Mouse (Mus musculus) kidney, postnatal 36 days (tissue): Measurements from ENCODE around the gene Hscb.

Experiments used
- DNase-seq, 2 experiments: peaks; one replicate each; pipeline ENCODE4 v3.0.0; 2021 to 2022; ENCODE audit warnings: mixed read lengths in 2 of 2

Gene Hscb

DNA sequence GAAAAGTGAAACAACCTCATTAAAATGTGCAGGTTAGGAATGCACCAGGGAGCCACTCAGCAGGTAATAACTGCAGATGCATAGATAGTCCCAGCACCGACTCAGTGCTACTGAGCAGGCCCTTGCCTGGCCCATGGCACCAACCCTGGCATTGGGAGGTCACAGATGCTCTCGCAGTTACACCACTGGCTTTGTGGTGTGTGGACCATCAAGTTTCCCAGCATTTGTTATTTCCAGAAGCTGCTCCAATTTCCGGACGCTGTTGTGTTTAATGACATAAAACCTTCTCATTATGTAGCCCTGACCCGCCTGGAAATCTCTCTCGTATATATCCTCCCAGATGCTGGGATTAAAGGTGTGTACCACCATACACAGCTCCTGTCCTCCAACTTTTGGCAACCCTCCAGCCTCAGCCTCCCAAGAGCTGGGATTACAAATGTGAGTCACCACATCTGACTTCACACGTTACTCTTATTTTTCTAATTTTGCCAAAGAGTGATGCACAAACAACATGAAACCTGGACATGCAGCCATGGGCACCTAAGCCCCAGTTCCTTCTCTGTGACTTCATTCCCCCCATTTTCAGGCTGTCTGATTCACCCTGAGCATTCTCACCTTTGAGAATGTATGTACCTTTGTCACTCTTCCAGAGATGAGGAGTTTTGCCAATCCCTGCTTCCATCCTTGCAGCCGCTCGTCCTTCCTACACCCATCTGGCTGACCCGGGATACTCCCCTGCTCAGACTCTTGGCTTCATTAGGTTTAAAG, 58.6 kb downstream of the Hscb start:
- DNase-seq = no peak

DNA sequence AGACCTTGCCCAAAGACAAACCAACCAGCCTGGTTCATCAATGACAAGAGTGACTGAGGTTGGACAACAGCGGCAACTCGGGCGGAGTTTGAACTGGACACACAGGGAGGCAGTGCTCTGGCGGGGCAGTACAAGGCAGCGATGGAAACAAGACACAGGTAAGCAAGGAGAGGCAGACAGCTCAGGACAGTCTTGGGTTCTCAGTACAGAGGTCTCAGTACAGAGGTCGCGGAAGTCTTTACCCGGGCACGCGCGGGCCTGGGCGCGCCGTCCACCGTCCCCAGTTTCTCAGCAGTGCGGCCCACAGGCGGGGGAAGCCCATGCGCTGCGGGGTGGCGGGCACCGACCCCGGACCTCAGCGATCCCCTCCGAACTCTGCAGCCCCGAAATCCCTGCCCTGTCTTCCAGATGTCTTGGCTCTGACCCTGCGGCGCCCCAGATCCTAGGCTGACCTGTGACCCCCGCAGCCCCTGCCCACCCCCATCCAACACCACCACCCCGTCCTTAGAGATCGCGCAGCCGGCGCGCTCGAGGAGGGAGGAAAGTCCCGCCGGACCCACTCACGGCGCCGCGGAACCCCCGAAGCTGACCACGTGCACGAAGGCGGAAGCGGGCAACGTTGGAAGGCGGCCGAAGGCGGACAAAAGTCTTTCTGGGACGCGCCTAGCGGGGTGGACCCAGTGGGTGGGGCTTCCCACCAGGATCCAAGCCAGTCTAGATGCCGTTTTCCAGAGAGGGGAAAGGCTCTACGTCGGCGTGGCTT, 59.4 kb downstream of the Hscb start, which contains the start of gene Pus1:
Pus1 (minus strand) TSS at position 662 of the 763 bp plus-strand sequence.
- DNase-seq = peak; percentile 95 to 98

DNA sequence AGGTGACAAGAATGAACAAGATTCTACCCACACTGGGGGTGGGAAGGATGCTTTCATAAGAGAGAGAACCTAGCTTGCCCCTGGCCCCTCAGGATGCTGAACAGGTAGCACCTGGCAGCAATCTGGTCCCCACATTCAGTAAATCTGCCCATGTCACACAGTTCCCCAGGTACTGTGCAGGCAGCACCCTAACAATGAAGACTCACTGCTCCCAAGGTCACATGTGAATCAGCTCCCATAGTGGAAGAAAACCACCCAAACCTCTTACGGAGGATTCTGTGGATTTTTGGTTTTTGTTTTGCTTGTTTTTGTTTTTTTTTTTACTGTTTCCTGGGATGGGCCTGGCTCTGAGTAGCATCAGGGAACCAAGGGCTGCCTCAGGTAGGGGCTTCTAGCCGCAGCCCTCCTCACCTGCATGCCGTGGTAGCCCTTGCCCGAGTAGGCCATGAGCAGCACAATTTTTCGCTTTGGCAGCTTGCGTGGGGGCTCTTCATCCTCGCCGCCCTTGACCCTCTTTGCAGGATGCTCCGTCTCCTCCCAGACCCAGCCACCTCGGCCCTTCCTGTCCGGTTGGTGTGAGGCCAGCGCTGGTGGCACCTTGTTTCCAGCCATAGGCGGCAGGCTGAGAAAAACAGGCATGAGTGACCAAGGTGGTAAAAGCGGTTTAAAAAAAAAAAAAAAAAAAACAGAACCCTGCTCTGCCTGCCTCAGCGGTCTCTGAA, 60.1 kb downstream of the Hscb start:
- no peak for DNase-seq
